Mouse (Mus musculus) embryonic facial prominence, embryonic 11.5 days (tissue): ENCODE results near the gene Bdh1. TPM values are rescaled to one million over a fixed set of nuclear protein-coding genes. Genes with fewer than 3 reads are reported as not detected.
"Not testable (repeated sequence)": the region's sequence is repeated elsewhere in the genome, so short reads cannot be mapped to it uniquely, and the experiment has no call there.

Experiments used
- ATAC-seq: fragments of 200-750 bp; cut with Nextera tagmentation; replicated peaks from 2 replicates; pipeline ENCODE4 v1.8.0; 2017; ENCODE audit warnings: low read depth; ENCODE audit not compliant: insufficient number of reproducible peaks, low FRiP score, low TSS enrichment
- DNase-seq: peaks from one replicate; pipeline ENCODE4 v3.0.0-alpha.2; 2015; ENCODE audit warnings: low spot score
- H3K27ac ChIP-seq: fragments of 300-500 bp; sonication (generic); replicated peaks from 2 replicates; pipeline ENCODE4 v1.5.1; 2014; ENCODE audit warnings: mild to moderate bottlenecking, low read depth, low read length, control low read depth
- H3K27me3 ChIP-seq: fragments of 300-500 bp; sonication (generic); 2 replicates; pipeline ENCODE4 v1.6.1; 2014; ENCODE audit warnings: mild to moderate bottlenecking, low read length, moderate library complexity, mixed read lengths; ENCODE audit not compliant: control insufficient read depth, insufficient read depth
- H3K36me3 ChIP-seq: fragments of 300-500 bp; sonication (generic); replicated peaks from 2 replicates; pipeline ENCODE4 v1.6.1; 2014; ENCODE audit warnings: low read depth, mild to moderate bottlenecking, low read length, moderate library complexity, mixed read lengths; ENCODE audit not compliant: control insufficient read depth, insufficient read depth
- H3K4me1 ChIP-seq: fragments of 300-500 bp; sonication (generic); 2 replicates; pipeline ENCODE4 v1.6.1; 2014; ENCODE audit warnings: low read length, mixed read lengths; ENCODE audit not compliant: control insufficient read depth, insufficient read depth
- H3K4me2 ChIP-seq: fragments of 300-500 bp; sonication (generic); 2 replicates; pipeline ENCODE4 v1.6.1; 2014; ENCODE audit warnings: low read depth, mild to moderate bottlenecking, control low read depth, low read length, moderate library complexity
- H3K4me3 ChIP-seq: fragments of 300-500 bp; sonication (generic); 2 replicates; pipeline ENCODE4 v1.5.1; 2014; ENCODE audit warnings: low read depth, low read length, control low read depth
- H3K9ac ChIP-seq: fragments of 300-500 bp; sonication (generic); replicated peaks from 2 replicates; pipeline ENCODE4 v1.6.1; 2014; ENCODE audit warnings: mild to moderate bottlenecking, control low read depth, low read length
- H3K9me3 ChIP-seq: fragments of 300-500 bp; sonication (generic); replicated peaks from 2 replicates; pipeline ENCODE4 v1.6.1; 2016; ENCODE audit warnings: mild to moderate bottlenecking, low read length, inconsistent platforms, mixed read lengths; ENCODE audit not compliant: control insufficient read depth
- WGBS: fragments of 180-500 bp; shearing (Covaris S2); extraction: QIAGEN DNeasy Blood & Tissue Kit; methylation state at CpG from one replicate; pipeline ENCODE4 v1.1.7; 2014; 5-methylcytosine and 5-hydroxymethylcytosine counted together
- polyA plus RNA-seq: library from polyadenylated mRNA; unstranded; fragments of >200 nt; fragmentation: Nextera tagmentation; extraction: Ambion mirVana; gene quantifications from 2 replicates; pipeline ENCODE4 v1.2.1, GENCODE M21; 2014

Gene Bdh1
- polyA plus RNA-seq, 1 experiment from 2014 or later, result 18.8 TPM

DNA sequence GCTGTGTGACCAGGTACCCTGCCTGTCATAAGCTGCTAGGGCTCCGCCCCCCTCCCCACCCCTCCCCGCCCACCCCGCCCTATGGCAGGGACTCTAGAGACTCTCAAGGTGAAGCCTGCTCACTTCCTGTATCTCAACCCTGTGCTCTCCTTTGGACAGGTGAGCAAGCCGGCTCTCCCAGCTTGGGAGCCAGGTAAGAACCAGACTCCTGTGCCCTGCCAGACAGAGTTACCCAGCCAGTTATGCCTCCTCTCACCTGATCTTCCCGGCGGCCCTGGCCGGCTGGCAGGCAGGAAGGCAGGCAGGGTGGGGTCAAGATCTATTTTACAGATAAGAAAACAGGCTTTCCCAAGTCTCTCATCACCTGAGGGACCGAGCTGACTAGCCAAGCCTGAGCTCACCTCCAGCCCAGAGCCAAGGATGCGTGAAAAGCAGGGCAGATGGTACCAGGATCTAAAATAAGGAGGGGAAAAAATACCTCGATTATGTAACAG, 37.9 kb downstream of the Bdh1 start:
- DNase-seq, result peak; percentile 18
- Histone ChIP-seq H3K9me3 (no peaks in the 10 kb centered on the region), H3K27ac (no peak overlapping the region), H3K4me3 (no peak overlapping the region), H3K9ac (no peak overlapping the region), H3K4me2 (no peak overlapping the region), H3K36me3 (no peaks in the 10 kb centered on the region), H3K4me1 (no peaks in the 10 kb centered on the region), H3K27me3 (no peaks in the 10 kb centered on the region; the same call in 1 of the 2 replicates)
- peak; percentile 53; the same call in 1 of the 2 replicates for ATAC-seq
- WGBS, result 24% methylated on average over 10 of the region's 10 CpGs

DNA sequence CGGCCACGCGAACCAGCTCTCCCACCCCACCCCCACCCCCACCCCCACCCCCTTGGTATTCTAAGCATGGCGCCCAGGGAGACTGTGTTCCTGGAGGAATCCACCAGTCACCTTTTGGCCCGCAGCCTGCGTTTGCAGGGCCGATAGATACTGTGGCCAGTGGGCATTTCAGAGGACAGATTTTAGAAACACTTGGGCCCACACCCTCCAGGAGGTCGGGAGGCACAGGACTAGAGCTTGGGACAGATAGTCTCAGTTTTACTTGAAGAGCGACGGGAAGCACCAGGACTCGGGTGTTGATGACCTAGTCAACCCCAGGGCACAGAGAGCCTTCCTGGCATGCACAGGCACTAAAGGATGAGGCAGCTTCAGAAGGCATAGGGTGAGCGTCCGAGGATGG, 38.4 kb downstream of the Bdh1 start:
- Histone ChIP-seq H3K4me2 (no peak overlapping the region), H3K4me1 (no peaks in the 10 kb centered on the region), H3K9me3 (no peaks in the 10 kb centered on the region), H3K36me3 (no peaks in the 10 kb centered on the region), H3K9ac (no peak overlapping the region), H3K27ac (no peak overlapping the region), H3K4me3 (no peak overlapping the region), H3K27me3 (no peaks in the 10 kb centered on the region; the same call in 1 of the 2 replicates)
- ATAC-seq (no peak), DNase-seq (no peak)
- WGBS, result 52% methylated on average over 13 of the region's 13 CpGs

DNA sequence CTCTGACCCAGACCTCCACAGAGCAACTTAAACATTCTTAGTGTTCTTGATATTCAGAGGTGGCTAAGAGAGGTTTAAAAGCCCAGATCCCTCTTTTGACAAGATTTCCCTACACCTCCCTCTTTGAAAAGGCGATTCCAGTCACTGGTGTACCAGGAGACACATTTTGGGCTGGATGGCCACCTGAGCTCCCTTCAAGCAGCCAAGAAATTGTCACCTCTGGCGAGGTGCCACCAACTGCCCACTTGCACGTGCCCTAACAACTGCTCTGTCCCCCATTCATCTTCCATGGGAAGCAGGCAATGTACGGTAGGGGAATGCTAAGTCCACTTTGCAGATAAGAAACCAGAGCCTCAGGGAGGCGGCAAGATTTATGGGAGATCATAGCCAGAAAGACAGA, 39.0 kb downstream of the Bdh1 start:
- WGBS, result 86% methylated on average over 5 of the region's 5 CpGs
- DNase-seq, result no peak

DNA sequence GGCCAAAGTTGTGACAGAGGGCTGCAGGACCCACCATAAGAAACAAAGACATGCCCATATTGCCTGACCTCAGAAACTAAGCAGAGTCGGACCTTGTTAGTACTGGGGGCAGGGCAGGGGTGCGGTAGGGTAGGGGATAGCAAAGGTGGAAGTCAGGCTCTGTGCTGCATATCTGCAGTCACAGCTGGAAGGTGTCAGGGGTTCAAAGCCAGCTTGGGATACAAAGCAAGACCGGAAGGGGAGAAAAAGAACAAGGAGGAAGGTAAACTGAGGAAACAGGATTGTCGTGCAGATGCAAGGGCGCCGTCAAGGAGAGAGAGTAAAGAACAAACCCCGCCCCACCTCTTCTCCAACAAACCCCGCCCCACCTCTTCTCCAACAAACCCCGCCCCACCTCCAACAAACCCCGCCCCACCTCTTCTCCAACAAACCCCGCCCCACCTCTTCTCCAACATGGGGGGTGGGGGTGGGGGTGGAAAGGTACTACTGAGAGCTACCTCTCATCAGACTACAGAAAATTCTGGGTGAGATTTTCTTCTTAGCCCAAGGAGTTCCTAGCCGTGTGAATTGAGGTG, 40.1 kb downstream of the Bdh1 start:
- H3K4me1 ChIP-seq, result no peaks in the 10 kb centered on the region
- ATAC-seq (no peak), DNase-seq (no peak)
- H3K27me3 ChIP-seq, result no peaks in the 10 kb centered on the region; the same call in 1 of the 2 replicates
- H3K9ac ChIP-seq, result no peak overlapping the region
- H3K27ac ChIP-seq, result no peak overlapping the region
- no peaks in the 10 kb centered on the region for H3K36me3 ChIP-seq
- H3K4me3 ChIP-seq, result no peak overlapping the region
- no peak overlapping the region for H3K4me2 ChIP-seq
- WGBS, result 29% methylated on average over 11 of the region's 12 CpGs
- H3K9me3 ChIP-seq, result no peaks in the 10 kb centered on the region

More for the DNA sequence above, 39.0 kb downstream of the Bdh1 start:
- Histone ChIP-seq H3K4me1 (no peaks in the 10 kb centered on the region), H3K27ac (no peak overlapping the region), H3K9me3 (no peaks in the 10 kb centered on the region), H3K27me3 (no peaks in the 10 kb centered on the region; the same call in 1 of the 2 replicates), H3K9ac (no peak overlapping the region), H3K4me3 (no peak overlapping the region), H3K4me2 (no peak overlapping the region), H3K36me3 (no peaks in the 10 kb centered on the region)
- no peak for ATAC-seq

DNA sequence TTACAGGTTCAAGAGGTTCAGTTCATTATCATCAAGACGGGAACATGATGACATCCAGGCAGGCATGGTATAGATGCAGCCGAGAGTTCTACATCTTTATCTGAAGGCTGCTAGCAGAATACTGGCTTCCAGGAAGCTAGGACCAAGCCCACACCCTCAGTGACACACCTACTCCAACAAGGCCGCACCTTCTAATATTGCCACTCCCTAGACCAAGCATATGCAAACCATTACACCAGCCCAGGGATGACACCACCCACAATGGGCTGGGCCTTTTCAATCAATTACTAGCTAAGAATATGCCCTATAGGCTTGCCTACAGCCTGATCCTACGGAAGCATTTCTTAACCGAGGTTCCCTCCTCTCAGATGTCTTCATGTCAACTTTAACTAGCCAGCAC, 42.9 kb downstream of the Bdh1 start:
- Histone ChIP-seq H3K36me3 (no peaks in the 10 kb centered on the region), H3K4me3 (no peak overlapping the region), H3K4me2 (no peak overlapping the region), H3K9me3 (no peaks in the 10 kb centered on the region), H3K4me1 (no peaks in the 10 kb centered on the region), H3K27ac (no peak overlapping the region), H3K9ac (no peak overlapping the region), H3K27me3 (no peaks in the 10 kb centered on the region; the same call in 1 of the 2 replicates)
- WGBS, result 84% methylated on average over 5 of the region's 5 CpGs
- no peak for ATAC-seq
- DNase-seq, result no peak

DNA sequence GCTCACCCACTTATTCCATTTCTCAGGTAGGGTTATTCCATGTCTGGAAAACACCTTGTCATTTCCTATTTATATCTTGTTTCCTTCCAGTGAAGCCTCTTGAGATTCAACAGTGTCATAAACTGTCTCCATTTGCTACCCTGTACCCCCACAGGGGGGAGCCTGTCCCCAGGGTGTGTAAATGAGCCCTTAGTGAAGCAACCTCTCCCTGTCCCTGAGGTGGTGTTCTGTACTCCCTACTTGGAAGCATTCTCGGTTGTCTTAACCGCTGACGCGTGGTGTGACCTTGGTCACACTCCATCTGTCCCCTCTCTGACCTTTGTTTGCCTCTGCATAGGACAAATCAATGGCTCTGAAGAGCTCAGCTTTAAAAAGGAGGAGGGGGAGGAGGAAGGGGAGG, 43.5 kb downstream of the Bdh1 start:
- no peak overlapping the region for H3K4me3 ChIP-seq
- no peak for ATAC-seq
- H3K9ac ChIP-seq, result no peak overlapping the region
- DNase-seq, result no peak
- H3K36me3 ChIP-seq, result no peaks in the 10 kb centered on the region
- H3K27ac ChIP-seq, result no peak overlapping the region
- H3K9me3 ChIP-seq, result no peaks in the 10 kb centered on the region
- H3K27me3 ChIP-seq, result no peaks in the 10 kb centered on the region; the same call in 1 of the 2 replicates
- no peak overlapping the region for H3K4me2 ChIP-seq
- 37% methylated on average over 4 of the region's 4 CpGs for whole genome bisulfite sequencing
- H3K4me1 ChIP-seq, result no peaks in the 10 kb centered on the region

DNA sequence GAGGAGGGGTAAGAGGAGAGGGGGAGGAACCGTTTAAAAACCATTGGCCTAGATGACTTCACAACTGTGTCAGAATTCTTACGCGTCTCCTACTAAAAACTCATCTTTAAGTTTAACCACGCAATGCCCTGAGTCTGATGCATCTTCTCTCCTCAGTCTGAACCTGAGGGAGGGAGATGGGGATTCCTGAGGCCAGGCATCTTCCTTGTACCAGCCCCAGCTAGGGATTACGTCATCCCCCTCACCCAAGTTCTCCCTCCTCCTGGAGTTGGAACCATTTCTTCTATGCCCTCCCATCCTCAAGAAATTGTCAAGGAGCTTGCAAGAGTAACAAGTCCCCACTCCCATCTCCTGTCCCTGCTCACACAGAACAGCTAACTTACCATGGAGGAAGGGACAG, 44.0 kb downstream of the Bdh1 start:
- no peaks in the 10 kb centered on the region; the same call in 1 of the 2 replicates for H3K27me3 ChIP-seq
- H3K4me2 ChIP-seq, result no peak overlapping the region
- H3K4me1 ChIP-seq, result no peaks in the 10 kb centered on the region
- no peak overlapping the region for H3K27ac ChIP-seq
- 83% methylated on average over 5 of the region's 5 CpGs for WGBS
- no peak overlapping the region for H3K4me3 ChIP-seq
- no peaks in the 10 kb centered on the region for H3K36me3 ChIP-seq
- H3K9ac ChIP-seq, result no peak overlapping the region
- H3K9me3 ChIP-seq, result no peaks in the 10 kb centered on the region
- no peak for ATAC-seq
- no peak for DNase-seq

DNA sequence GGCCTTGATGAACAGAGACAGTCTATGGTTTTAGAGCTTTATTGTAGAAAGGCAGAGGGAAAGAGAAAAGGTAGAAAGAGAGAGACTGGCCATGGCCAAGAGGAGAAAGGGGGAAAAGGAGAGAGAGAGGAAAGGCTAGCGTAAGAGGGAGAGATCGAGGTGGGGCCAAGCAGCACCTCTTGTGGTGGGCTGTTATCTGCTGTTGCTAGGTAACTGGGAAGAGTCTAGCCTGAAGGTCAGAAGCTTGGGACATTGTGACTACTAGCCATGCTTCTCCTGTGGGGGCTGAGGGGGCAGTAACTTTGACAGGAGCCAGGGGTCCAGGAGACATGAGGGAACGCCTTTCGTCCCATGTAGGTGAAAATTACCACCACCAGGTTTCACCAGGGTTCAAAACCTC, 48.7 kb downstream of the Bdh1 start:
- not testable (repeated sequence) for H3K27me3 ChIP-seq, H3K4me1 ChIP-seq, H3K36me3 ChIP-seq, ATAC-seq, H3K9ac ChIP-seq, DNase-seq, H3K9me3 ChIP-seq, H3K4me2 ChIP-seq, H3K4me3 ChIP-seq, H3K27ac ChIP-seq
- 87% methylated on average over 4 of the region's 4 CpGs for WGBS
